Mouse (Mus musculus) spleen, adult 2 months (tissue): ENCODE results near the gene Odf3l1.

ENCODE experiments used
- CTCF ChIP-seq: fragments of 200-500 bp; IDR thresholded peaks from 2 replicates; pipeline ENCODE4 v1.5.1; 2011; ENCODE audit warnings: mild to moderate bottlenecking, inconsistent platforms; ENCODE audit not compliant: insufficient read depth, insufficient read length, insufficient replicate concordance; ENCODE audit errors: extremely low read depth
- POLR2A ChIP-seq: fragments of 200-500 bp; IDR thresholded peaks from 2 replicates; pipeline ENCODE4 v1.6.1; 2011; ENCODE audit warnings: low read depth, low read length, inconsistent platforms

DNA sequence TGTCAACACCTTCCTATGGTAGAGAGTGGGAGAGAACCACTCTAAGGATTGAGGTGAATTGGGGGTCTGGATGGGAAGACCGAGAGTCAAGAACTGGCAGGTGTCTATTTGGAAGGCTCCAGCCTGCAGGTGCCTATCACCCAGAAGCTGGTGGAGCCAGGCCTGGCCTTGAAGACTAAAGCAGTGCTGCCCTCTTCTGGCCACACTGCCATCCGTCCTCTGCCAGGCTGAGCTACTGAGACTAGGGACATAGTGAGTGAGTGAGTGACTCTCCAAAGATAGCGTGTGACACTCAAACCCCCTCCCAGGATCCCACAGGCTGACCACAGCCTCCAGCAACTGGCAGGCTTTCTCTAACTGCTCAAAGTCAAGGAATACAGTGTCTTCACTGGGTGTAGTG is 17.0 kb downstream of the Odf3l1 start:
- peak; percentile 53; the same call in 1 of the 2 replicates for TF ChIP-seq CTCF
- no peak for TF ChIP-seq POLR2A
